Mouse (Mus musculus) natural killer cell, adult 2 months (primary cell): Measurements from ENCODE around the gene Acsl5.

Experiments used
- DNase-seq, 2 experiments: peaks; one replicate each; pipeline ENCODE4 v3.0.0; 2022; ENCODE audit warnings: low spot score in 2 of 2

The Acsl5 gene

GRCm38 (mm10) chr19:55284093-55284492, 32.4 kb downstream of the Acsl5 start:
- DNase-seq: no peak

- DNase-seq: no peak
Observed at GRCm38 (mm10) chr19:55286034-55286433, 34.3 kb downstream of the Acsl5 start.

GRCm38 (mm10) chr19:55288974-55289373, 37.2 kb downstream of the Acsl5 start:
- no peak for DNase-seq

GRCm38 (mm10) chr19:55290621-55291270, 39.0 kb downstream of the Acsl5 start:
- no peak for DNase-seq

GRCm38 (mm10) chr19:55292210-55292850, 40.6 kb downstream of the Acsl5 start:
- DNase-seq: no peak

- DNase-seq: no peak
Observed at GRCm38 (mm10) chr19:55293175-55293574, 41.4 kb downstream of the Acsl5 start.

- DNase-seq: no peak
Observed at GRCm38 (mm10) chr19:55295075-55295474, 43.3 kb downstream of the Acsl5 start.

GRCm38 (mm10) chr19:55295556-55295955, 43.8 kb downstream of the Acsl5 start:
- no peak for DNase-seq

- DNase-seq: no peak
Observed at GRCm38 (mm10) chr19:55296301-55296700, 44.6 kb downstream of the Acsl5 start.

GRCm38 (mm10) chr19:55297489-55297888, 45.8 kb downstream of the Acsl5 start:
- no peak for DNase-seq

GRCm38 (mm10) chr19:55297961-55298360, 46.2 kb downstream of the Acsl5 start:
- no peak for DNase-seq

- no peak for DNase-seq
Observed at GRCm38 (mm10) chr19:55299378-55299777, 47.6 kb downstream of the Acsl5 start.

- no peak for DNase-seq
Observed at GRCm38 (mm10) chr19:55300525-55300924, 48.8 kb downstream of the Acsl5 start.

GRCm38 (mm10) chr19:55305024-55305423, 53.3 kb downstream of the Acsl5 start:
- no peak for DNase-seq

GRCm38 (mm10) chr19:55311874-55312273, 60.1 kb downstream of the Acsl5 start:
- DNase-seq: no peak

- no peak for DNase-seq
Observed at GRCm38 (mm10) chr19:55313649-55314048, 61.9 kb downstream of the Acsl5 start.

GRCm38 (mm10) chr19:55315452-55316108, 63.8 kb downstream of the Acsl5 start, which contains the start of gene Zdhhc6:
TSS of gene Zdhhc6 (minus strand) at chr19:55316032.
- DNase-seq: peak; percentile 71 to 78

GRCm38 (mm10) chr19:55316109-55316714, 64.5 kb downstream of the Acsl5 start, which contains the start of gene Vti1a:
TSS of gene Vti1a (plus strand) at chr19:55316295.
- peak; percentile 77 to 82 for DNase-seq

GRCm38 (mm10) chr19:55316901-55317300, 65.2 kb downstream of the Acsl5 start:
- no peak for DNase-seq

GRCm38 (mm10) chr19:55319036-55319435, 67.3 kb downstream of the Acsl5 start:
- DNase-seq: no peak

- no peak for DNase-seq
Observed at GRCm38 (mm10) chr19:55319521-55319920, 67.8 kb downstream of the Acsl5 start.

- DNase-seq: no peak
Observed at GRCm38 (mm10) chr19:55322604-55323003, 70.9 kb downstream of the Acsl5 start.
